26 mouse cellular contexts compared by ENCODE assay signal in genomic region chr1:164753736-164754135, GRCm38 (mm10). TPM values are rescaled to one million over a fixed set of nuclear protein-coding genes. Genes with fewer than 3 reads are reported as not detected.
A peak's percentile ranks its signal among the peaks of the same experiment; 100 is the strongest.
DNase-seq lines count a peak whose midpoint lies in the region; ATAC-seq and TF ChIP-seq lines count a peak whose summit lies in the region.
"Had no signal": no experiment of that assay in that cellular context is flagged by ENCODE, and none has a peak within 500 bp of the region (broad histone marks: within the 10 kb centered on the region; RNA-seq: fewer than 3 reads in every experiment).

No protein-coding gene starts in this region.

- H3K4me1 ChIP-seq in lung, adult 2 months (ENCODE audit: control insufficient read depth, insufficient read depth, low read length): no peaks in the 10 kb centered on the region; the same call in 1 of the 2 replicates
- H3K4me1 ChIP-seq: heart, embryonic 10.5 days; heart, embryonic 15.5 days; midbrain, embryonic 10.5 days; midbrain, embryonic 15.5 days had no signal

- WGBS in lung, adult 2 months: 94% methylated on average over 4 of the region's 4 CpGs

- no peak overlapping the region for H3K4me3 ChIP-seq in lung, adult 2 months (replicated peaks; ENCODE audit: extremely low read depth, low read depth, low read length)
- H3K4me3 ChIP-seq: erythroblast, embryonic 14.5 days; heart, embryonic 10.5 days; heart, embryonic 15.5 days; midbrain, embryonic 10.5 days; midbrain, embryonic 15.5 days had no signal

- TF ChIP-seq CTCF in lung, adult 2 months (IDR thresholded peaks at IDR 0.05; ENCODE audit: insufficient read depth, low read length): no peak

- TF ChIP-seq POLR2A in lung, adult 2 months (IDR thresholded peaks at IDR 0.05; ENCODE audit: borderline replicate concordance, extremely low read depth, low read depth, low read length): no peak

- no peak for DNase-seq in frontal cortex, postnatal 10 days (ENCODE audit: low spot score in 2 of 2)
- peak; percentile 44 to 58 for DNase-seq in right cerebral cortex, adult 2 months (ENCODE audit: low spot score in 2 of 2)
- no peak for DNase-seq in right cerebral cortex, postnatal 10 days (ENCODE audit: low spot score in 2 of 2)
- peak; percentile 38 for DNase-seq in layer of hippocampus, adult 9-10 months (ENCODE audit: low spot score)
- no peak for DNase-seq in lung, adult 2 months
- no peak for DNase-seq in adrenal gland, adult (ENCODE audit: inconsistent age in 2 of 2, low spot score in 1 of 2)
- DNase-seq: adrenal gland, adult 2 months; adrenal gland, postnatal 36 days; cerebellum, adult 2 months; cerebellum, postnatal 14 days; gastrocnemius, postnatal 25 days; heart, adult 11 months; kidney, postnatal 14 days; liver; lung, embryonic 14.5 days; right cerebral cortex, postnatal 14 days; thymus, adult 2 months; thymus, postnatal 4 days had no signal

- ATAC-seq in frontal cortex, adult (ENCODE audit: low TSS enrichment): peak; percentile 82
- ATAC-seq: intestine, embryonic 16.5 days; midbrain, embryonic 15.5 days had no signal

RNA-seq across cellular contexts. Expression of gene Dpt, which starts 42.7 kb away (rescaled TPM):
- polyA plus RNA-seq in lung, adult 2 months (2012; rRNA removed): 69.2 and 71.1 TPM in 2 replicates
- polyA plus RNA-seq: heart, embryonic 10.5 days; kidney, embryonic 14.5 days; midbrain, embryonic 10.5 days had no signal

Comparison
In these comparisons a context has a peak if more than half of its experiments do, and no peak if none do; other contexts are left out.
1. DNase-seq: peak in right cerebral cortex, adult 2 months (2 of 2) and layer of hippocampus, adult 9-10 months (single experiment); none in frontal cortex, postnatal 10 days (0 of 2), right cerebral cortex, postnatal 10 days (0 of 2), lung, adult 2 months (single experiment) and adrenal gland, adult (0 of 2).